Mouse (Mus musculus): ENCODE data around the gene Ablim1.

Gene Ablim1

DNA sequence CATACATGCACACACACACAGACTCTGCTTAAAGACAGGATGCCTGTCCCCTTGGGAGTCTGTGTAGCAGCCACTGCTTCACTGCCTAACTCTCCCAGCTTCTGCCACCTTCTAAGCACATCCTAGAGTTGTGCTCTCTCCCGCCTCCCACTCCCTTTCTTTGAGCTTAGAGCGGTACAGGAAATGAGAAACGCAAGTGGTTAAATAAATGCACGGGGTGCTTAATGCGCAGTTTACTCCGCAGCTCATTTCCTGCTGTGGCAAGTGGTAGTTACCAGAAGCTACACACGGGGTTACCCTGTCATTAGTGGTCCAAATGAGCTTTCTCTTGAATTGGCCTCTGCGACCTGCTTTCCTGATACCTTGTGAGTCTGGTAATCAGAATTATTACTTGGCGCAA, 134.4 kb downstream of the Ablim1 start:
- no peak for DNase-seq

DNA sequence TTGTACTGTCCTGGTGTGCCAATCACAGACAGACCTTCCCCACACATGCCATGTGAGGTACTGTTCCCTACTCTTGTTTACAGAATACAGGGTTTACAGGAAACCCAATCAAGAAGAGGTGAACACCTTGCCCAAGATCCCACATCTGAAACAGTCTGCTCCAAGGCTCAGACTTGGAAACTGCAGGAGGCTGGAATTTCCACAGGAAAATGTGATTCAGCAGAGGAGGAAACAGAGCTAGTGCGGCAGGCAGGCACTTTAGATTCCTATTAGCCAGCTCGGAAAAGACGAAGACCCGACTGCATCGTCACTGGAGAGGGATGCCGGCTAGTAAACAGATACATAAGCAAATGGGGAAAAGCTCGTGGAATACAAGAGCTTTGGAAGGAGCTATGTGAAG, 135.4 kb downstream of the Ablim1 start:
- no peak for DNase-seq

DNA sequence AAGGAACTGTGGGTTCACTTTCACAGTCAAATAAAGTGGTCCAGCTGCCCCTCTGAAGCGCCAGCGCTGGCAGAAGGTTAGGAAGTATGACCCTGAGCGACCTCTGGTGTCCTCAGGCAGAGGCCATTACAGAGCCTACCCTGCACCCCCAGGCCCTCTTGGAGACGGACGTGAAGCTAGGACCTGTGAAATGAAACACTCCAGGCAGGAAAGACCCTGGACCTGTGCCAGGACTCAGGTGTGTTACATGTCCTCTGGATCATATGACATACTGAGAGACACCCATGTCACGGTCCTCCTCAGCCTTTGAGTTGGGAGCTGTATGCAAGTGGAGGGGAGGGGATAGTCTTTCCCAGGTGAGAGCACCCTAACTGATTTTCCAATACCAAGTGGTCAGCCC, 137.4 kb downstream of the Ablim1 start:
- DNase-seq, result no peak

DNA sequence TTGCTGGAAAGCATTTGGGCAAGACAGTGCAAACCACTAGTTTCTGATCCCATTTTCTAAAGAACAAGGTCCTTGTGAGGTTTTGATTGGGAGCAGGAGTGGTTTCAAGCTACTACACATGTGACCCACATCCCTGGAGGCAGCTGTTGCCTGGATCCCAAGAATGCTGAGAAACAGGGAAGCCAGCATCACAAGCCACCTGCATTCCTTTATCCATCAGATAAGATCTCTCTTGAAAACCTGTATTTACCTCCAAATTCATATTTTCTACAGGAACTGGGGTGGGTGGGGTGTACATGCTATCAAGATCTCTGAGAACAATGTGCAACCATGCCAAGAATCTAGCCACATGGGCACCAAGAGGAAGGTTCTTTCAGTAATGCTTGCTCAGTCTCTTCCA, 139.6 kb downstream of the Ablim1 start:
- no peak for DNase-seq

DNA sequence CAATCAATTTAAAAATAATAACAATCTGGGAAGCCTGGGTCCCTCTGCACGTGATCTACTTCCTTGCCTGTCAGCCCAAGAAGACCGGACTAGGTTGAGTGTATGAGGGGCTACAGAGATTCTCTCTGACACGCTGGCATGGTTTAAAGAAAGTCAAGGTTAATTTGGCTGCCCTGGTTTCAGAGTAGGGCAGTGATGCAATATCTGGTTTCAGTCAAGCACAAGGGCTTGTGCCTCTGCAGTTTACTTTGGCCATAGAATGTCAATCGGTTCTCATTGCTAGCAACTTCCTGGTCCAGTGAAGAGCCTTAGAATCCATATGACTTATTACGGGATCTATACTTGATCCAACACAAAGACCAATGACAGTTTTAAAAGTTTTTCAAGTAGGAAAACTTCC, 140.2 kb downstream of the Ablim1 start:
- DNase-seq, result no peak

DNA sequence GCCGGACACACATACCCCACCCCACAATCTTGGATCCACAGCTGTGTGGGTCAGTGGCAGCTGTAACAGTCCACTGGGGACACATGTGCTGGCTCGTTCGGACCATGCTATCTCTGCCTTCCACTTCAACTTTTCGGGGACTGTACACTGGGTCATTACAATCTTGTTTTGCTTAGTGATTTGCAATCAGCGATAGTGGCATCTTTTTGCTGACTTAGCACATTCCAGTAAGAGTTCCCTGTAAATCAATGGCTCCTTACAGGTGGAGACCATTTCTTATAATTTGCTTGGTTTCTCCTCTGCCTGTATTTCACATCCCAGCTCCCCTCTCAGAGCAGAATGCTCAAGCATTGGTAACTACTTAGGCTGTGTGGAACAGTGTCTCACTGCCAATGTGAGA, 140.7 kb downstream of the Ablim1 start:
- DNase-seq, result no peak

DNA sequence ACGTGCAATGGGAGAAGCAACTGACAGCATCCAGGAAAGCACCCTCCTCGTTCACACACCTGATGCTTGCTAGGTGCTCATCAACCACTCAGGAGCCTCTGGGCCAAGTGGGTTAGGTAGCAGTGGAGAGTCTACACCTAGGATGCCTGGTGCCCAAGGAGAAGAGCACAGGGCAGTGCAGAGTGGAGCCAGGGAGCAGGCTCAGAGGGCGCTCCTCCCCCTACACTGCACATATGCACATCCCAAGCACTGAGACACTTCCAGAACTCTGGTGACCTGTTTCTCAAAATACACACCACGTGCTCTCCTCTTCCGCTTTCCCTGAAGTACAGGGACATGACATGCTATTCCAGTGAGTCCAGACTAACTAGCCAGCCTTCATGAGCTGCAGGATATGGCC, 142.4 kb downstream of the Ablim1 start:
- DNase-seq, result no peak

DNA sequence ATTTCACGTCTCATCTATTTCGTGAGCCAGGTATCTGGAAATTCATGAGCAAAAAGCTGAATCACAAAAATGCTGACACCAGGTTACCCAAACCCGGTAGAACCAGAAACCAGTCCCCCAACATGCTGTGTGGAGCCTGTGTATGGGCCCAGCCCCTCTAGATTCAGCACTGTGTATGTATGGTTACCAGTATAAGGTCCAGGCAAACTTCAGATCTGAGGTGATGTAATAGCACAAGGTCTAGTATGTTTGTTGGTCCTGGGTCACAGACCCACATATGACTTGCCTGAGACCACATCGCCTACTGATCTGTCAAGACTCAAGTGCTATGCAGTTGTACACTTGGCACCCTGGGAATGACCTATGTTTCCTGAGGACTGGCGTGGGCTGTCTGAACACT, 143.8 kb downstream of the Ablim1 start:
- no peak for DNase-seq

DNA sequence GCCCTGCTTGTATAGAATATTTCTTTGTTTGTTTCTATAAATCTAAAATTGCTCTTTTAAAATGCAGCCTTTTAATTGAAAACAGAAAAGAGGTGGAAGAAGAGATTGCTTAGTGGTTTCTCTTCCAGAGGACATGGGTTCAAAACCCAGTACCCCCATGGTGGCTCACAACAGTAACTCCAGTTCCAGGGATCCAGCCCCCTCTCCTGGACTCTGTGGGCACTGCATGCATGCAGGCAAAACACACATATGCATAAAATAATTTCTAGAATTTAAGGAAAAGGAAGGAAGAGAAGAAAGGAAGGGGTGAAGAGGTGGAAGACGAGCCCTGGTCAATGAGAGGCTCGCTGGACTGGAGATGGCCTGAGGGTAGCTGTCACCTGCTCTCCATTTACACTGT, 145.2 kb downstream of the Ablim1 start:
- no peak for DNase-seq

DNA sequence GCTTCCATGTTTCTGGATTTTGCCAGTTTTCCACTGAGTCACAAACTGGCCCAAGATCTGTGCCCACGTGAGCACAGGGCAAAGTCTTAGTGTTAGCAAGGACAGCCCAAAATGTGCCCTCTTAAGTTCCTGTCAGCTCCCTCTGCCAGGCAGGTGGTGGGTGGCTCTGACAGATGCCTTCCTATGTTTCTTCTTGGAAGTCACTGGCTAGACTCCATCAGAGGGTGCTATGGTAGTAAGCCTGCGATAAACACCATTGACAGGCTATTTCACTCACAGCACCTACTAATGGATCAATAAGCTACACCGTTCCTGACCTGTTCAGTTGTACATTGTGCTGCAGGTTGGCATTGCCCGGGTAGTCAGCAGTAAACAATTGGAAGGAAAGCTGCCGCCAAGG, 147.0 kb downstream of the Ablim1 start:
- no peak for DNase-seq

DNA sequence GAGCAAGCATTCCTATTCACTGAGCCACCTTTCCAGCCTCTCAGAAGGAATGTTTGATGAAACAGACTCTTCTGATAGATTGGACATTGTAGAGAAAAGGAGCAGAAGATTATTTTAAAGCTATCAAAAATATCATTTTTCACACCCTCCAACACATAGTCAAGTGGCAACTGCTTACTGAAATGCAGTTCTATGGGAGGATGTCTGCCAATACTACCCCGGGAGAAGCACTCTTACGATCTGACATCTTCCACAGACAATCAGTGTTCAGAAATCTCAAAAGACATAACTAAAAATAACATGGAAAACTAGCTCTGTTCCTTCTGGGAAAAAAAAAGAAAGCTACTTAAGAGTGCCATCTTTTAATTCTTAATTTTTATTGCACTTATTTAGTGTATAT, 149.8 kb downstream of the Ablim1 start:
- no peak for DNase-seq

DNA sequence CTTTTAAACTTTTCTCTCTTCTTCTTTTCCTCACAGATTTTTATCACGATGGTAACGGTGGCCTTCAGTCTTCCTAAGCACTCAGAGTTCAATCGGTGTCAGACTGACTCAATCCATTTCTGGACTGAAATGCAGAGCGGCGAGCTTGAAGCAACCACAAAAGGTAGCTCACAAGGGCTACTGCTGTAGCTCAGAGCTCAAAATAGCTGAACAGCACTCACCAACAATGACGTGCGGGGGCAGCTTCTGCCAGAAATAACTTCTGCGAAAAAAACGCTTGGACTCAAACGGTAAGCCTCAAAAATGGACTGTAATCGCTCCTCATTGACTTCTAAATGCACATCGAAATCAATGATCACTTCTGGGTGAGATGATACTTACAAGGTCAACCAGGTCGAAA, 151.4 kb downstream of the Ablim1 start:
- DNase-seq, result no peak

DNA sequence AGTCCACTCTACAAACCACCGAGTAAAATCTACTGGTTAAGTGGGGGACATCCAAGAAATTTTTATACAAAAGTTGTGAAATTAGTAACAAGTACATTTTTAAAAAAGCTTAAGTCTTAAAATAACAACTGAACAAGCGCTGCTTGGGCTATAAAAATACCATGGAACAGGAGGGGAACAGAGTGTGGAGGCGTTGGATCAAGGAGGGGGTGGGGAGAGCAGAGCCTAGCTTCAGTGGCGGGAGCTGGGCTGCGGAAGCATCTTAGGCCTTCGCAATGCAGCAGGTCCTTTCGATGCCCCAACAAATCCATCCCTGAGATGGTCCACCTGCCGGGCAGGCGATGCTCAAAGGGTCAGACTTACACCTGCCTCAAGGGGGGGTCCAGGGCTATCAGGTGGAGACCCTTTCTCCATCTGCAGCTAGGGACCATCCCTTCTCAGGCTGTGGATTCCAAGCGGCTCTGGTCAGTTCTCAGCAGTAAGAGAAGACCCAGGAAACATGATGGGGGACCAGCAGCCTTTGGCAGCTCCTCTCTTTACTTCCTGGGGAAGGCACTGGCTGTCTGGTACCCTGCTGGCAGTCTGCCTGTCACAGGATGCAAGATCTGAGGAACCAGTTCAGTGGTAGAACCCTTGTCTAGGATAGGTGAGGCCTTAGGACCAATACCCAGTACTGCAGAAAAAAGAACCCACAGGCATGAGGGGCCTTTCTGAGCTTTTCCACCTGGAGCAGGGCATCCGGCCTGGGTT, 152.6 kb downstream of the Ablim1 start:
- no peak for DNase-seq

DNA sequence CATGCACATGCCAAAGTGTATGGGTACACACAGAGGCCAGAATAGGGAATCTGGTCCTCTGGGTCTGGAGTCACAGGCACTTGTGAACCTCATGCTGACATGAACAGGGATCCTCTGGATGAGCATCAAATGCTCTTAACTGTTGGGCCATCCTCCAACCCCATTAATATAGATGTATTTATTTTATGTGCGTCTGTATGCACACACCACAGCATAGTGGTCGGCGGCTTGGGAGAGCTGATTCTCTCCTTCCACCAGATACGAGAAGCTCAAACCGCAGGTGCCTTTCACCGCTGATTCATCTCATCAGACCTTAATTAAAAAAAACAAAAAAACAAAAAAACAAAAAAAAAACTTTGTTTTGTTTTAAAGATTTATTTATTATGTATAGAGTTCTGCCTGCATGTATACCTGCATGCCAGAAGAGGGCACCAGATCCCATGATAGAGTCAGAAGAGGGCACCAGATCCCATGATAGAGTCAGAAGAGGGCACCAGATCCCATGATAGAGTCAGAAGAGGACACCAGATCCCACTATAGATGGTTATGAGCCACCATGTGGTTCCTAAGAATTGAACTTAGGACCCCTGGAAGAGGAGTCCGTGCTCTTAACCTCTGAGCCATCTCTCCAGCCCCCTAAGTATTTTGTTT, 153.6 kb downstream of the Ablim1 start:
- peak; percentile 45 for DNase-seq

DNA sequence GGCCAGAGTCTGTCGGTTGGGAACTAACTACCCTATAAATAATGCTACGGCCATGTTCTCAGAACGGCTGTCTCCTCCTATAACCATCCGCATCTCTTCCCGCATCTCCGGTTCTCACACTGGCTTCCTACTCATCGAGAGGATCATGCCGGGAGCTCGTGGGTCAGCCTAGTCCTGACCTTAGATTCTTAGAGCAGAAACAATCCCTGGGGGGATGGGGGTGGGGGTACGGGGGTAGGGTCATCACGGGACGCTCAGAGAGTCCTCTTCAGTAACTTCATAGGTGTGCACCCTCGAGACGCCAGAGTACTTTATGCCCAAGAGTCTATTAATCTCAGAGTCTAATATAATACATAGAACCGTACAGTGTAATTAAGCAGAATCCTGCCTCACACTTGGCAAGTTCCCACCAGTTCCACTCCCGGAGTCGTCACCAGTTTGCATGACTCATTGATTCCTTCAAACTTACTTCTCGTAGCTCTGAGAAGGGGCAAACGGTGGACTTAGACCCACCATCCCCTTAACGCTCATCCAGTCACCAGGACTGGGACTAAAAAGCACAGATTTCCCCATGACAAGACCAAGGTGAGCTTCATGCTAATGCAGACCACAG, 156.9 kb downstream of the Ablim1 start:
- no peak for DNase-seq

DNA sequence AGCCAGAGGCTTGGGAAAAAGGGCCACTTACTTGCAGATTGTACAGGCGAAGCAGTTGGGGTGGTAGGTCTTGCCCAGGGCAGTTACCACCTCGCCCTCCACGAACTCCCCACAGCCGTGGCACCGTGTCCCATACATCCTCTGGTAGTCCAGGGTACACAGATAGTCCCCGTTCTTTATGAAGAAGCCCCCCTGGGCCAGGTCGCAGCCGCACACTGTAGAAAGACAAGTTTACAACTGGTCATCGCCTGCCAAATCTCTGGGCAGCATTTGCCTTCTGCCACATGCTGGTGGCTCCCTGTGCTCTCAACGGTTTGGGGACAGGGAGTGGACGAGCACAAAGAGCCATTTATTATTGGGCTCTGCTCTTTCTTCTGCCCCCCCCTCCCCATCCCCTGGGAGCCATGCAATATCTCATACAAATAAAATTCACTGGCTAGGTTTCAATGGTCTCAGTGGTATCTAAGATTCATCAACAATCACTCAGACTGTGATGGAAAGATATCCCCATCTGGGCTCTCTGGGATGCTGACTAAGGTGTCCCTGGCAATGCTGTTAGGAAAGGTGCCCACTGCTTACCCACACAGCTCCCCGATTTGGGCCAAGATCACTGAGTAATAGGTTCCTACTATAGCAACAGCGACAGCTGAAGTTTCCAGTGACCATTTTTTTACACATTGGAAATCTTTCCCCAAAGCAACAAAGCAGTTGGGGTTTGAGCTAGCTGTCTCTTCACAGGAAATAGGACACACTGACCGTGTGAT, 159.4 kb downstream of the Ablim1 start:
- DNase-seq, result no peak

DNA sequence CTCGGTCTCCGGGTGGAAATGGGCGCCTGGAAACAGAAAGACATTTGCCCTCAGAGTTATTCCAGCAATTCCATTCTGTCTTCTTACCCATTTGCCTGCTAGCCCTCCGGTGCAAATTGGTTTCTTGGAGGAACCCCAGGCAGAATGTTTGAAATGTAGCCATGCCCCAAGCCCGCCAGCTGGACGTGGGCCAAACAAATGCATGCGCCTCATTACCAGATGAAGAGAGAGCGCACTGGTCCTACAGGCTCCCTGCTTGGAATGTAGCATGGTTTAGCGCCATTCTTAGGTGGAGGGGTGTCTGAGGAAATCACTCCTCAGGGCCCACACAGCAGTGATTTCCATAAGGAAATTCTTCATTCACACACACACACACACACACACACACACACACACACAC, 162.4 kb downstream of the Ablim1 start:
- peak; percentile 58 for DNase-seq

DNA sequence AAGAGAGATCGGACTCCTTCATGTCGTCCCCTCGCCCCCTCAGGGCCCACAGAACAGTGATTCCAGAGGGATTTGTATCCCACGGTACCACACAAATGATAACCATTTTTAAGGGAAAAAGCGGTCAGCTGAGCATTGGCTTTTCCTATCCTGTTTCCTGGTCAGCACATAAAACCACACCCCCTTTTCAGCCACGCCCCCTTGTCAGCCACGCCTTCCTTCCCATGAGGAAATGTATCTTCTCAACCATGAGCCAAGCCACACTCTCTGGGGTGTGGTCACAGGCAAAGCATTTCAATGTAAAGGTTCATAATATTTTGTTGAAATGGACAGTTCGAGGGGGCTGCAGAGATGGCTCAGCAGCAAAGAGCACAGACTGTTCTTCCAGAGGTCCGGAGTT, 163.2 kb downstream of the Ablim1 start:
- no peak for DNase-seq

DNA sequence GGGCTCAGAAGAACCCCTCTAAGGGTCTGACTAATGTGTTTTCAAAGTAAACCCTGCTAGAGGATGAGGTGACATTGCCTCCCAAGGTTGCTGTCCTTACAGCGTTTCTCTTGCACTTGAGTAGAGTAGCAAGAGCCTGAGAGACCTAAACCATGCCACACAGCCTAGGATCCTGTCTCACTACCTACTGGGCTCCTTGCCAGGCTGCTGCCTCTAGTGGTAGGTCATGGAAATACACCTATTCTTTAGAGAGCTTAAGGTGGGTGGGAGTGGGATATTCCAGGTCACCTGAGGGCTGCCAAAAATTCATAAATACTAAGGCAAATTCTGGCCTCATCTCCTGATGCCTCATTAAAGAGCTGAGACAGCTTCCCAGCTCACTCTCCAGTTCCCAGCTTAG, 164.4 kb downstream of the Ablim1 start:
- no peak for DNase-seq

DNA sequence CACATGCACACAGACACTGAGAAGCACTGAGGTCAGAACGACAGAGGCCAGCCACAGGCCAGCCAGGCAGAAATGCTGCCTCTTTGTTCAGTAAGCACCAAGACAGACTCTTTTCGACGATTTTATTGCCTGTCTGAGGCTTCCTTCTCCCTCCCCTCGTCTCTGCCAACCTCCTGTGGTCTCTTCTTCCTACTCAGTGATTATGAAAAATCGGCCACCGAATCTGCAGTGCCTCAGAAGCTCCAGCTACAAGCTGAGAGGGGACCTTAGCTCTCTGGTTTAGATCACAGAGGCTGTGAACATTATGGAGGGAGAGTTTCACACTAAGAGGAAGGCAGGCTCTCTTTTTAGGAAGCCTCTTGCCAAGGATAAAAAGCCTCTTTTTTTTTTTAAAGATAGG, 167.0 kb downstream of the Ablim1 start:
- DNase-seq, result no peak

DNA sequence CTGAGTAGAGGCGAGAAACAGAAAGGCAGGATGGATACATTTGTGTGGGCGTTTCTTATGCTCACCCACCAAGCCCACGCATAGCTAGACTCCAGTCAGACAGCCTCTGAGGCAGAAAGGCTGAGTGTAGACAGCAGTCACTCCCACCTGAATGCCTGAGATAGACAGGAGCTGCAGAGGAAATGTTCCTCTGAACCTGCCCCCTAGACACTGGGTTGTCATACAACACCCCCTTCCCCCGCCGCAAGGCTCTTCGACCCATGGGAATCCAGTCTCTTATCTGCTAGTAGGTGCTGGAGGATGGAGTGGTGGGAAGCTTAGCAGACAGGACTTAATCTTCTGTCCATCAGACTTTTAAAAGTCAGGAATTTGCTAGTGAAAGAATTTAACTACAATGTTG, 167.8 kb downstream of the Ablim1 start:
- DNase-seq, result no peak

DNA sequence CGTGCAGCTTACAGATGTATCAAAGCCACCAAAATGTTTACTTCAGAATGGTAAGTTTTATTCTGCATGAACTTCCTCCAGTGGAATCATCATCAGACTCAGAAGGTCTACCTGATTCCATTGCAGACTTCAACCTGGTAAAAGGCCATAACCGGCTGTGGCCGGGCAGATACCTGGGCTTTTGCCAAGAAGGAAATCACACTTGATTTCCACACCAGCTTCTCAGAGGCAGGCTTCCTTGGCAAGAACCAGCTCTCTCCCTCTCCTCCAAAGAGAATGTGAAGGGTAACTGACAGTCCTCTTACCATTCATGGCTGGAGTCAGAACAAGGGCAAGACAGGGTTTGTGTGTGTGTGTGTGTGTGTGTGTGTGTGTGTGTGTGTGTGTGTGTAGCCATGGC, 171.1 kb downstream of the Ablim1 start:
- no peak for DNase-seq

DNA sequence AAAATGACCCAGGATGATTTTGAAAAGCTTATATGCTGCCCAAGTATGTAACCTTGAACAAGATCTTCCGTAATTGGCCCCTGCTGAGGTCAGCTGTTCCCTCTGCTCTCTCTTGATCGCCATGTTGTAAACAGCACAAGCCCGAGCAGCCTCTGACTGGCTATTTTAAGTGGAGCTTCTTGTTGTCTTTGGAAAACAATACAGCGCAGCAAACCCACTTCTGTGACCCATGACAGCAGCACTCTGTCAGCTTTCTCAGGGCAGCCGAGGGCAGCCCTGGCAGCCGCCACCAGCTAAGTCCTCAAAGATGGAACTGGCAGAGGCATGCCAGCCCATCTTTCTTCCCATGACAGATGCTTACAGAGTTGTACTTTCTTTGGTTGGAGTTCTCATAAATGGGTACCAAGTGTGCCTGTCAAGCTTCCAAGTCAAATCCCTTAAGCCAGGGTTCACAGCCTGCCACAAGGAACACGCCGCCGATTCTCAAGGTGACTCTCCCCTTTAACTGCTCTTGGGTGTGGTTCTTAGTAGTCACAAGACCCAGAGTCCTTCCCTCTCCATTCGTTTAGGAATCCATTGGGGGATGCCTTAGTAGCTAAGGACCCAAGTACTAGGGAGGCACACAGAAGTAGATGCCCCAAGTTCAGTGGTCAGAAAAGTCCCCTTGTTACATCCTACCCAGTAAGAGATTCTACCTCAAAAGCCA, 172.8 kb downstream of the Ablim1 start:
- DNase-seq, result no peak

Data from kidney, adult 11 months (tissue).